Mouse (Mus musculus): Measurements from ENCODE around the gene Nptn. TPM values are rescaled to one million over a fixed set of nuclear protein-coding genes. Genes with fewer than 3 reads are reported as not detected.
"Not testable (repeated sequence)": the region's sequence is repeated elsewhere in the genome, so short reads cannot be mapped to it uniquely, and the experiment has no call there.

Gene Nptn
- total RNA-seq, 2 experiments from 2014 or later: 987 to 1,013 TPM

GRCm38 (mm10) chr9:58555685-58556414, 26.2 kb upstream of the Nptn start:
- intact Hi-C loops (cut with DNase I): loop anchor here (2.0 kb wide), 1 partner anchor 27 kb away; the partner anchor contains the start of gene Nptn
- DNase-seq (ENCODE audit: low spot score in 2 of 2): no peak

- intact Hi-C loops (cut with DNase I): no loop called here
- no peak for DNase-seq (ENCODE audit: low spot score in 2 of 2)
These were observed 25.4 kb upstream of the Nptn start for GRCm38 (mm10) chr9:58556627-58557026.

- no peak for DNase-seq (ENCODE audit: low spot score in 2 of 2)
- intact Hi-C loops (cut with DNase I): no loop called here
These were observed 24.3 kb upstream of the Nptn start for GRCm38 (mm10) chr9:58557457-58558455.

GRCm38 (mm10) chr9:58560211-58560610, 21.8 kb upstream of the Nptn start:
- intact Hi-C loops (cut with DNase I): no loop called here

GRCm38 (mm10) chr9:58565945-58566344, 16.1 kb upstream of the Nptn start:
- intact Hi-C loops (cut with DNase I); DNase-seq (ENCODE audit: low spot score in 2 of 2): not testable (repeated sequence)

More at GRCm38 (mm10) chr9:58560211-58560610, 21.8 kb upstream of the Nptn start:
- no peak for DNase-seq (ENCODE audit: low spot score in 2 of 2)

- intact Hi-C loops (cut with DNase I): no loop called here
- no peak for DNase-seq (ENCODE audit: low spot score in 2 of 2)
These were observed 14.4 kb upstream of the Nptn start for GRCm38 (mm10) chr9:58567682-58568081.

GRCm38 (mm10) chr9:58571001-58571400, 11.0 kb upstream of the Nptn start:
- intact Hi-C loops (cut with DNase I): no loop called here
- DNase-seq (ENCODE audit: low spot score in 2 of 2): no peak

- peak; percentile 93 to 94 for DNase-seq (ENCODE audit: low spot score in 2 of 2)
- intact Hi-C loops (cut with DNase I): loop anchor here (1.0 kb wide), 1 partner anchor 38 kb away; no protein-coding TSS in a partner anchor
These were observed 3.4 kb upstream of the Nptn start for GRCm38 (mm10) chr9:58578669-58579068.

- DNase-seq (ENCODE audit: low spot score in 2 of 2): not testable (repeated sequence)
- intact Hi-C loops (cut with DNase I): loop anchor here (5.0 kb wide), 2 partner anchors 47 to 72 kb away; no protein-coding TSS in a partner anchor
These were observed 1.4 kb upstream of the Nptn start for GRCm38 (mm10) chr9:58580453-58581195.

- no peak for DNase-seq (ENCODE audit: low spot score in 2 of 2)
- intact Hi-C loops (cut with DNase I): loop anchor here (5.0 kb wide), 2 partner anchors 46 to 71 kb away; no protein-coding TSS in a partner anchor
These were observed 633 bp upstream of the Nptn start for GRCm38 (mm10) chr9:58581283-58581930.

GRCm38 (mm10) chr9:58582581-58583266, 684 bp downstream of the Nptn start:
- intact Hi-C loops (cut with DNase I): loop anchor here (2.0 to 5.0 kb wide), 4 partner anchors 28 to 70 kb away; partner anchors contain the start of gene Cd276
- DNase-seq (ENCODE audit: low spot score in 2 of 2): peak; percentile 27 to 57

GRCm38 (mm10) chr9:58583267-58583641, 1.2 kb downstream of the Nptn start:
- intact Hi-C loops (cut with DNase I): loop anchor here (2.0 to 5.0 kb wide), 4 partner anchors 28 to 69 kb away; partner anchors contain the start of gene Cd276
- no peak for DNase-seq (ENCODE audit: low spot score in 2 of 2)

GRCm38 (mm10) chr9:58584323-58584722, 2.3 kb downstream of the Nptn start:
- DNase-seq (ENCODE audit: low spot score in 2 of 2): no peak
- intact Hi-C loops (cut with DNase I): loop anchor here (5.0 kb wide), 2 partner anchors 43 to 68 kb away; no protein-coding TSS in a partner anchor

GRCm38 (mm10) chr9:58588657-58589056, 6.6 kb downstream of the Nptn start:
- DNase-seq (ENCODE audit: low spot score in 2 of 2): no peak
- intact Hi-C loops (cut with DNase I): no loop called here

GRCm38 (mm10) chr9:58595313-58595712, 13.3 kb downstream of the Nptn start:
- DNase-seq (ENCODE audit: low spot score in 2 of 2): no peak
- intact Hi-C loops (cut with DNase I): no loop called here

GRCm38 (mm10) chr9:58613790-58614189, 31.8 kb downstream of the Nptn start:
- intact Hi-C loops (cut with DNase I): no loop called here
- DNase-seq (ENCODE audit: low spot score in 2 of 2): no peak

- intact Hi-C loops (cut with DNase I): no loop called here
- DNase-seq (ENCODE audit: low spot score in 2 of 2): no peak
These were observed 33.3 kb downstream of the Nptn start for GRCm38 (mm10) chr9:58615064-58615938.
